Mouse (Mus musculus) B cell, adult 2 months (primary cell): ENCODE results near the gene Tbc1d7.

Source experiments
- DNase-seq, 2 experiments: peaks; one replicate each; pipeline ENCODE4 v3.0.0; 2022

Gene Tbc1d7

GRCm38 (mm10) chr13:43171020-43171710 lies at the start of gene Tbc1d7:
Gene Tbc1d7 (minus strand): TSS chr13:43171501.
- peak; percentile 99 to 100 for DNase-seq

- no peak for DNase-seq
Observed at GRCm38 (mm10) chr13:43220635-43221034, 49.3 kb upstream of the Tbc1d7 start.

- no peak for DNase-seq
Observed at GRCm38 (mm10) chr13:43218764-43219163, 47.5 kb upstream of the Tbc1d7 start.

DNA sequence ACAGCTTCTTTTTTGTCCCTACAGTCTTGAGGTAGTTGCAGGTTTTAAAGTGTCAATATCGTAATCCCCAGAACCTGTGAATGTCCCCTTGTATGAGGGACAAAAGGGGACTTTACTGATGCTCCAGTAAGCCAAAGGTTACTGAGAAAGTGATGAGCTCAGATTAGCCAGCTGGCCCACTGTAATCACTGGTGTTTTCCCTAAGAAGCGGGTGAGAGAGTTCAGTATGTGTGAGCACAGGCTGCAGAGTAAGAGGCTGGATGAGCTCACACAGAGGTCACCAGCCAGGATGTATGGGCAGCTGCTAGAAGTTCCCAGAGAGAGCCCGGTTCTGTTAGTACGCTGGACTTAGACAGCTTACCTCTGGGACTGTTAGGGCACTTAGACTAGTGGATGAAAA lies 47.0 kb upstream of the Tbc1d7 start:
- no peak for DNase-seq

DNA sequence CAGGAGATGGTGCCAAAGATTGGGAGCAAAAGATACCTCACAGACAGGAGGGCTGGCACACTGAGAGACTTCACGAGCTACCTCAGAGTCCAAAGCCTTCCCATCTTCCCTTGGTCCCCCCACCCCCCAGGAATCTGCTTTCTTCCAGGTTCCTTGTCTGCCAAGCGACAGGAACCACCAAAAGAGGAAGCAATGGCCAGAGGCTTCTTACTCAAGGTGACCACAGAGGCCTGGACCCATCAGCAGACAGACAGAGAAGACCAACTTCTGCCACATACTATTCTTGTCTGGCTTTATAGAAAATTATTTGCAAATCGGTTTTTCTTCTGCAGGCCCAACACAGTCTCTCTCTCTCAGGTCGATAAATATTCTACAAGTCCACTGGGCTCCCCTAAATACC lies 46.4 kb upstream of the Tbc1d7 start:
- no peak for DNase-seq

DNA sequence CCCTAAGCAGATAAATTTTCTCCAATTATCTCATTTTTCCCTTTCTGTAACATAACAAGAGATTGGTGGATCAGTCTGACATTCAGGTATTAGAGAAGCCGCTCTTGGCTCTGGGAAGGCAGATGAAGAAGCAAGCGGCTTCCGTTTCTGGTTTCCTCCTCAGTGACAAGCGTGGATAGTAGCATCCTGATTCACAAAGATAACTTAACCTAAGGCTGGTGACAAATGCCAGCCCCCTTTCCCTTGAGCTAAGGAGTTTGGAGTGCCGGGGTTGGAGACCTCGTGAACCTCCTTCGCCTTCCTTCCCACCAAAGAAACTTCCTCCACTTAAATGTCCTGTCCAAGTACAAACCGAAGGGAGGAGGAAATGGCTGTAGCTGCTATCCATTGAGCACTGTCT lies 45.8 kb upstream of the Tbc1d7 start:
- DNase-seq, result no peak

DNA sequence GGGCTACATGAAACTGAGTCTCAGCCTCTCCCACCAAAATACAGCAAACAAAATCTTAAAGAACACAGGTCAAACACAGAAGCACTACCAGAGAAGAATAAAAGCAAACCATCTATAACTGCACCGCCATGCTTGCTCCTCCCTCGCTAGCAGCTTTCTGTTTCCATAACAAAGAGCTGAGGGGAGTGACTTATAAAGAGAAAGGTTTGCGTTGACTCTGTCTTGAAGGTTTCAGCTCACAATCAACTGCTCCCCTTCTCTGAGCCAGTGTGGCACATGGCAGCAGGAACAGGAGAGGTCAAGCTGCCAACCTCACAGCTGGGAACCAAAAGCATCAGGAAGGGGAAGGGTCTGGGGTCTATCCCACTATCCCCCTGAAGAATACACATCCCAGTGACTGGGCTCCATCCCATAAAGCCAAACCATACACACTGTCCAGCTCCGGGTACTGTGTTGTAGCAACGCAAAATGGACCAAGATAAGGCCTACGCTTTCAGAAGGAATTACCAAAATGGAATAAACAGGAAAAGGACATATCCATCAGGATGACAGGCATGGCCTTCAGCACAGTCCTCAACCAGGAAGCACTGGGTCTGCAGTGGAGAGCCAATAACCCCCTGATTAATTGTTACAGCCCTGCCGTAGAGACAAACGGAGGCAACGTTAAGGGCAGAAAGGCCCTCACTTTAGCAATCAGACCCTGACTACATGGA lies 44.8 kb upstream of the Tbc1d7 start:
- no peak for DNase-seq

GRCm38 (mm10) chr13:43215144-43215993 lies 44.1 kb upstream of the Tbc1d7 start:
- DNase-seq, result peak; percentile 78 to 79

DNA sequence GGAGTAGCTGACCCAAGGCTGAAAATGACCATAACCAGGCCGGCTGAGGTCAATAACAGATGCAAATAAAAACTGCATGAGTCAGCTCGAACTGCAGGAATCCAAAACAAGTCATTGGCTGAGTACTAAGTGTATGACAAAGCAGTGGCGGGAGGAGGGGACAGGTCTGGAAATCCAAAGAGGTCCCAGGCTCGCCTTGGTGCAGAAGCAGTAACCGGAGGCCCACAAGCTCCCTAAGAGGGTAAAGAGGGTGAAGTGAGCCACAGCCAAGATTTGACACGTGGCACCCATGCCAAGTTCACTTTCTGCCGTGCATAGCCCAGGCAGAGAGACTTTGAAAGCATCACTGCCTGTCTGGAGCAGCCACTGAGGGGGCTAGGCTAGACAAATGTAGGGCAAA lies 41.0 kb upstream of the Tbc1d7 start:
- DNase-seq, result no peak

DNA sequence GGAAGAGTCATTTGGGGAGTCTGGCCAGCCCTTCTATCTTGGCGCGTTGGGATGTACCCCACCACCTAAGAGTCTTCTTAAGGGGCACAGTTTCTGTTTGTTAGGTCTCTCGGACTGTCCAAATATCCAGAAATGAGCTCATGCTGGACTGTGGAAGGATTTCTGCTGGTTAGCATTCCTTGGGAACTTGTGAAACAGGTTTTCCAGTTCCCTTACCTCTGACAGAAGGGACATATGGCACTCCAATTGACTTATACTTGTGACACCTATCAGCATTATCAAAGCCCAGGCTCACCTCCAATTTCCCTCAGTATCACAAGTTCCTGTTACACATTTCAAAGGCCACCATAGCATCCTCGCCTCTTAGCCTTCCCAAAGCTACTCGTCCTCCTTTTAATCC lies 39.7 kb upstream of the Tbc1d7 start:
- DNase-seq, result no peak

GRCm38 (mm10) chr13:43209560-43209959 lies 38.3 kb upstream of the Tbc1d7 start:
- peak; percentile 81 to 85 for DNase-seq

DNA sequence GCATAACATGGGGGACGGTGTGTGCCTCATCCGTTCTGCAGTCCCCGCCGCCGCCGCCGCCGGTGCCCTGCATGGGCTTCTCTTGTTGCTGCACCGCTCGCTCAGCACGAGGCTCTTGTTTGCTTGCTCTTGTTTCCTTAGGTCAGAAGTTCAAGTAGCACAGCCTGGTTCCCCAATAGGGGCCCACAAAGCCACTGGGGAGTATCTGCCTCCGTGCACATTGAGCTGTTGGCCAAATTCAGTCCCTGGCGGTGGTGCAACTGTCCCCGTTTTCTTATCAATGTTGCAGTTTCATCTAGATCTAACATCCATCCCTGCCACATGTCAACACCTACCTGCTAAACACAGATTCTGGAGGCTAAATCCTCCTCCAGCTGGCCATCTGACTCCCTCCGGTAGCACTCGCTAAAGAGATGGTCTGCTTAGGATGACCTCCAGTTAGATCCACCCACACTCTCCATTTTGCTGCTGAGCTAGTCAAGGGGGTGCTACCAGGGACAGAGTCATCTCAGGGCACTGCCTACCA lies 37.7 kb upstream of the Tbc1d7 start:
- DNase-seq, result peak; percentile 68 to 72

DNA sequence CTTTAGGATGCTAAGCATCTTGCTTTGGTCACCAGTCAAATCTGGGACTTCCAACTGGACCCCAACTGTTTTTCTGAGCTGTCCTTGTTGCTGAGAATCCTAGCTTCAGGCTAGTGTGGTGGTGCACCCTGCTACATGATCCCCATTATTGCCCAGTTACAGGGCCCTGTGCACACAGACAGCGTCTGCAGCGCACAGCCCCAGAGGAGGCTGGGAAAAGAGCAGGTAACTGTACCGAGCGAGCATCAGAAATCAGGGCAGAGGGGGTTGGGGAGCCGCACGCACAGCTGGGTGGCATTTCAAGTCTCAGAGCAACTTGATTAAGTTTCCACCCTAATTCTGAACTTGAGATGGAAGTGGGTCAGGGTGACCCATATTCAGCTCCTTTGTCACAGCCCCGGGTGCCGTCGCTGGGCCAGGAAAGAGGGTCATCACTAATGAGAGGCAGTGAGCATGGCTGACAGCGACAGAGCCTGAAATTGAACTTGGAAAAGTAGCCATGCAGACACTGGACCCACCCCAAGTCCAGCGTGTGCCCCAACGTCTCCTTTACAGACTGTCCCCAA lies 34.9 kb upstream of the Tbc1d7 start:
- no peak for DNase-seq

DNA sequence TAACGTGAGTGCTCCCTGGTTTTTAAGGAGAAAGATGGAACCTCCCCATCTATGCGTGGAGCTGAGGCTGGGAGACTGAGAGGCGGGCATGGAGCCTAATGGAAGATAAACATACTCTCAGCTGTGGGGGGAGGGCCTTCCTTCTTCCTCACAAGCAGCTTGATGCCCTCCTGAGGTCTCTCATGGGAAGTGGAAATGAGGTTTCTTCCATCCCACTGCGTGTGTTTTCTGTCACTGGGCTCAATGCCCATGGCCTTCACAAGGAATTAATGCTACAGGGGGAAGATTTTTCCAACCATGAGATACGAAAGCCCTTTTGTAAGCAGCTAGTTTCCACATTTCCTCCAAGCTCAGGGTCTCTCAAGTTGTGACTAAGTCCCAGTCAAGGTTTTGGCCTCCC lies 32.3 kb upstream of the Tbc1d7 start:
- no peak for DNase-seq

- DNase-seq, result no peak
Observed at GRCm38 (mm10) chr13:43203234-43203633, 31.9 kb upstream of the Tbc1d7 start.

- DNase-seq, result no peak
Observed at GRCm38 (mm10) chr13:43202351-43202750, 31.1 kb upstream of the Tbc1d7 start.

DNA sequence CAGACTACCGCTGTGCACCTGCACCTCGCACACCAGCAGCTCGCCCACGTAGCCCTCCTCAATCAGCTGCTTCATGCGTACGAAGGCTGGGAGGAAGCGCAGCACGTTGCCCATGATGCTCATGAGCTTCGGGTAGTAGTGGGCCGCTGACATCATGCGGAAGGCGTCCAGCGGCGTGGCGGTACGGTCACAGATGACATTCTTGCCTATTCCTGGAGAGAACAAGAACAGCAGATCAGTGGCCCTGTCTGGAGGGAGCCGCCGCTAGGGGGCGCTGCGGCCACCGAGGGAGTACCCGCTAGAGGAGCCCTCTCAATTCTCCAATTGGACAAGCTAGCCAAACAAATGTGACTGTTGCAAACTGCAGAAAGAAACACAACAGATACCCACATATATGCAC lies 29.7 kb upstream of the Tbc1d7 start:
- DNase-seq, result peak; percentile 69 to 71

- DNase-seq, result no peak
Observed at GRCm38 (mm10) chr13:43200473-43200872, 29.2 kb upstream of the Tbc1d7 start.

DNA sequence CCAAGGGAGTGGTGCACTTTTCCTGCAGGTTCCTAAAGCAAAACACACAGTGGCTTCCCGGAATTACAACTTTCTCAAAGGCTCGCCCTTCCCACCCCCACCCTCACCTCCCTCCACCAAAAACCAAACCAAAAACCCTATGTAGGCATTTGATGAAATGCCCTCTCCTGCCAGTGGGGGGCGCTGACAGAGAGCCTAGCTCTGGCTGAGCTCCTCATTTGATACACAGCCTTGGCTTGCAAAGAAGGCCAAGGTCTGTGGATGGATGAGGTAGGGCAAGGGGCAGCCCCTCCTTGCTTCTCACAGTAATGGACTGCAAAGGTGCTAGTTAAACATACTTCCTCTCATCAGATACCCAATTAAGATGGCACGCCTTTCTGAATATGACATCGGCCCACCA lies 28.4 kb upstream of the Tbc1d7 start:
- peak; percentile 83 to 84 for DNase-seq

DNA sequence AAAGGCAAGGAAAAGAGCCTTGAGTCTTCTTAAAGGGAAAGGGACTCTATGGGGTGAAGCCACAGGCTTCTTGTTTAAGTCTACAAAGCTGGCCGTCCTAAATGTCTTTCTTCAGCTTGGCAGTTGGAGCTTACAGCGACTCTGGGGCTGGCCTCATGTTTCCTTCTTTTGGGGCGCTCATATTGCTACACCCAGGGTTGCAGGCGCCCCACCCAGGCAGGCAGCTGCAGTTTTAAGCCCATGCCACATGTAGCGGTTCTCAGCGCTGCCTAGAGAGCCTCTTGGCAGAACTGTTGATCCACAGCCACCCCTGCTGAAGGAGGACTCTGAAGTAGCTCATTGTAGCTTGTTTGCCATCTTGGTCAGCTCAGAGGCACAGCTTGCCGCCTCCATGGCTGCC lies 28.0 kb upstream of the Tbc1d7 start:
- no peak for DNase-seq

- peak; percentile 17 to 25 for DNase-seq
Observed at GRCm38 (mm10) chr13:43197187-43197586, 25.9 kb upstream of the Tbc1d7 start.

GRCm38 (mm10) chr13:43196000-43196399 lies 24.7 kb upstream of the Tbc1d7 start:
- no peak for DNase-seq

DNA sequence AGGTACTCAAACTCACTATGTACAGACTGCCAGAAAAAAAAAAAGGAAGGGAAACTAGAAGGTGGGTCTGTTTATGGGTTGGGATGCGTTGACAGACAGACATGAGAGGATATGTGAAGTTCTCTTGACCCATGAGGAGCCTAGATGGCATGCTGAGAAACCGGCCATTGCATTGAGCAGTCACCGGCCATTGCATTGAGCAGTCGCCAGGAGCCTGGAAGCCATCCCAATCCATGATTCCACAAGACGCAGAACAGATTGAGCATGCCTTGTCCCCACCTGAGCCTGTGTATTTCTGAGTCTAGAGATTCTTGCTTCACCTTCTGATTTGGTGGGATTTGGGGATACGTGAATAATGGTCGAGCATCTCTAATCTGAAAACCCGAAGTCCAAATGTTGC lies 22.6 kb upstream of the Tbc1d7 start:
- no peak for DNase-seq
